Mouse (Mus musculus): ENCODE measurements around the gene Fcgr2b. TPM values are rescaled to one million over a fixed set of nuclear protein-coding genes. Genes with fewer than 3 reads are reported as not detected.
A peak's percentile ranks its signal among the peaks of the same experiment; 100 is the strongest.
"Not testable (repeated sequence)": the region's sequence is repeated elsewhere in the genome, so short reads cannot be mapped to it uniquely, and the experiment has no call there.

The Fcgr2b gene
- total RNA-seq, 1 experiment from 2014 or later = 2.6 TPM

- no peak for DNase-seq
These were observed 591 bp downstream of the Fcgr2b start for GRCm38 (mm10) chr1:170975751-170976161.

GRCm38 (mm10) chr1:170975350-170975749 is 997 bp downstream of the Fcgr2b start:
- not testable (repeated sequence) for DNase-seq

GRCm38 (mm10) chr1:170974736-170975135 is 1.6 kb downstream of the Fcgr2b start:
- no peak for DNase-seq

GRCm38 (mm10) chr1:170974171-170974570 is 2.2 kb downstream of the Fcgr2b start:
- DNase-seq = no peak

- DNase-seq = no peak
These were observed 3.4 kb downstream of the Fcgr2b start for GRCm38 (mm10) chr1:170972936-170973335.

- DNase-seq = no peak
These were observed 3.9 kb downstream of the Fcgr2b start for GRCm38 (mm10) chr1:170972494-170972893.

- DNase-seq = no peak
These were observed 7.8 kb downstream of the Fcgr2b start for GRCm38 (mm10) chr1:170968576-170968975.

GRCm38 (mm10) chr1:170967581-170967980 is 8.8 kb downstream of the Fcgr2b start:
- no peak for DNase-seq

- DNase-seq = no peak
These were observed 13.3 kb downstream of the Fcgr2b start for GRCm38 (mm10) chr1:170963087-170963486.

- DNase-seq = peak; percentile 19
These were observed 14.0 kb downstream of the Fcgr2b start for GRCm38 (mm10) chr1:170962301-170962700.

- no peak for DNase-seq
These were observed 15.2 kb downstream of the Fcgr2b start for GRCm38 (mm10) chr1:170961101-170961500.

GRCm38 (mm10) chr1:170959791-170960190 is 16.6 kb downstream of the Fcgr2b start:
- no peak for DNase-seq

- no peak for DNase-seq
These were observed 18.1 kb downstream of the Fcgr2b start for GRCm38 (mm10) chr1:170958225-170958624.

- DNase-seq = no peak
These were observed 23.2 kb downstream of the Fcgr2b start for GRCm38 (mm10) chr1:170953192-170953591.

GRCm38 (mm10) chr1:170950772-170951171 is 25.6 kb downstream of the Fcgr2b start:
- no peak for DNase-seq

GRCm38 (mm10) chr1:170944908-170945307 is 31.4 kb downstream of the Fcgr2b start:
- not testable (repeated sequence) for DNase-seq

- DNase-seq = not testable (repeated sequence)
These were observed 32.2 kb downstream of the Fcgr2b start for GRCm38 (mm10) chr1:170944151-170944550.

- DNase-seq = peak; percentile 8
These were observed 37.1 kb downstream of the Fcgr2b start for GRCm38 (mm10) chr1:170939255-170939654.

GRCm38 (mm10) chr1:170934383-170934782 is 42.0 kb downstream of the Fcgr2b start:
- no peak for DNase-seq

GRCm38 (mm10) chr1:170933940-170934339 is 42.4 kb downstream of the Fcgr2b start:
- DNase-seq = no peak

GRCm38 (mm10) chr1:170933386-170933920 is 42.9 kb downstream of the Fcgr2b start:
- DNase-seq = no peak

GRCm38 (mm10) chr1:170932043-170932442 is 44.3 kb downstream of the Fcgr2b start:
- no peak for DNase-seq

GRCm38 (mm10) chr1:170929245-170929644 is 47.1 kb downstream of the Fcgr2b start:
- no peak for DNase-seq

GRCm38 (mm10) chr1:170928467-170928866 is 47.9 kb downstream of the Fcgr2b start:
- no peak for DNase-seq

GRCm38 (mm10) chr1:170927378-170927777 is 49.0 kb downstream of the Fcgr2b start, which contains the start of gene Fcrla:
TSS of gene Fcrla (minus strand) at chr1:170927583.
- no peak for DNase-seq
